Mouse (Mus musculus) telencephalon, adult 2 months (tissue): ENCODE measurements around the gene Trio.
"Not testable (repeated sequence)": the region's sequence is repeated elsewhere in the genome, so short reads cannot be mapped to it uniquely, and the experiment has no call there.

ENCODE experiments used
- DNase-seq: peaks from one replicate; pipeline ENCODE4 v3.0.0-alpha.2; 2011; ENCODE audit warnings: low read depth, low spot score

The Trio gene

DNA sequence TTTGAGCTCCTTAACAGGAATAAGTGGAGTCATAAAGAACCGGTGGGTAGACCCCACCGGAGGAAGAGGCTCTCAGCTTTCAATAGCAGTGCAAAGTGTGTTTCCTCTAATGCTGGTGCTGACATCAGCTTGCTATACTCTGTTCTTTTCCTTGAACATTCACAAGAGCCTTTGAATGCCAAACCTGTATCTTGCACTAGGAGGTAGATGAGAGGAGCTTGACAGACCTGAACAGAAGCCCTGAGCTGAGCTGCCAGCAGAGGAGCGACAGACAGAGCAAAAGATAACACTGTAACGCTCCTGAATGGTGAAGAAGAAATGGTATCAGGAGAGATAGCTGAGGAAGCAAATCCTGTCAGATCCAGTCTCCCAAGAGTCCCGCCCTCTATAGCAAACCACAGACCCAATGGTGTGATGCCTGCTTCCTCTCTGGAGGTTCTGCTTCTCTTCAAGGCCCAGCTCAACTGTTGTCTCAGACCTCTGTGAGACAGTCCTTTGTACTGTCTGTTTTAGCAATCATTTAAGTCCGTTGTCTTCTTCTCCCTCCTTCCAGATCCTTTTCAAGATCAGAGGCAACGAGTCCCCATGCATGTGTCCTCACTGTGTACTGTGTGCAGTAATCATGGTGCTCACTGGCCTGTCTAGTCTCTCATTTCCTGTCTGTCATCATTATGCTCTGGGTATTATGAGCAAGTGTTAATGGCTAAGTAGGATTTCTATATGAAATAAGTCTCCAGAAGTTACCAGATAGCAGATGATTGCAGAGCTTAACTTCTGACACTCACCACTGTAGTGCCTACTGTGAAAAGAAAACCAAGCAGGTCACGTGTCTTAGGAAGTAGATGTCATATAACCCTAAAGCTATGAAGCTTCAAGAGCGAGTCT lies 300.6 kb downstream of the Trio start:
- DNase-seq: no peak

DNA sequence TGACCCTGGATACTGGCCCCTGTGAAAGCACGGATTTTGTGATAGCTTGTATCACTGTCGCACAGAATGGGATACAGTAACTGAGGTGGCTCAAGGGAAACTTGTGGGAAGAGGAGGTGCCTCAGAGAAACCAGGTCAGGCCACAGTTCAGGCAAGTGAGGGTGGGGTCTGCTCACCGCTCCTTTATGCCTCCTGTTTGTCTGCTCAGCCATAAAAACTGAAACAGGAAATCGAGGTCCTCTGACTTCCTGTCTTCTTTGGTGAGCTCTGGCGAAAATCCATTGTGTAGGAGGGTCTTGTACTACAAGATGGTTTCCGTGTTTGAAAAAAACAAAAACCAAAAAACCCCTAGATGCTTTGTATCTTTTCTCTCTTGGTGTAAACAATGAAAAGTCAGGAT lies 301.4 kb downstream of the Trio start:
- DNase-seq: no peak

GRCm38 (mm10) chr15:27723746-27724145 lies 301.9 kb downstream of the Trio start:
- DNase-seq: no peak

DNA sequence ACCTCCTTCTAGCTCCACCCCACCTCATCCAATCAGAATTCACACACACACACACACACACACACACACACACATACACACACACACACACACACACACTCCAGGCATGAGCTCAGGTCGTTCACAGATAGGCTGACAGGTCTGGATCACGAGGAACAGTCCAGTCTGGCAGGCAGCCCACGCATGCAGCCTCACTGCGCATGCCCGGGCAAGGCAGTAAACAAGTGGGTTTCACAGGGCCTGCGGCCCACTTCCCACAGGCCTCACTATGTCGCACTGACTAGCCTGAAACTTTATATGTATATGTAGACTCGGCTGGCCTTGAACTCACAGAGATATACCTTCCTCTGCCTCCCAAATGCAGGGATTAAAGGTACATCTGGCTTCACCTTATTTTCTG lies 305.4 kb downstream of the Trio start:
- not testable (repeated sequence) for DNase-seq

- DNase-seq: no peak
These were observed 307.0 kb downstream of the Trio start for GRCm38 (mm10) chr15:27718668-27719067.

DNA sequence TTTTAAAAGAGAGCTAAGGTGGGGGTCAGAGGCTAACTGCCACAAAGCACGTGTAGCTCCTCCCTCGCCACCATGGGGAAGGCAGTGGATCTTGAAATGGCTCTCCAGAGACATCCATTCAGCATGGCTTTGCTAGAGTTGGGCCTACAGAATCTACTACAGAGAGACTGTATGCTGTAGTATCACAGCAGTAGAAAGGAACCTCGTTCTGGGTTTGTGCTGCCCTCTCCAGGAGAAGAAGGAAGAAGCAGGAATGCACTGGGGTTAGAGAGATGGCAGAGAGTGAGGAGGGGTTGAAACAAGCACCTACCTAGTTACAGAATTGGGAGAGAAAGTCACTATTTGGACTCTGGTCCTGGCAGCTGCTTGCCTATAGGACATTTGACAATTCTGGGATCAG lies 310.3 kb downstream of the Trio start:
- DNase-seq: peak; percentile 49

- DNase-seq: no peak
These were observed 314.9 kb downstream of the Trio start for GRCm38 (mm10) chr15:27710698-27711097.

DNA sequence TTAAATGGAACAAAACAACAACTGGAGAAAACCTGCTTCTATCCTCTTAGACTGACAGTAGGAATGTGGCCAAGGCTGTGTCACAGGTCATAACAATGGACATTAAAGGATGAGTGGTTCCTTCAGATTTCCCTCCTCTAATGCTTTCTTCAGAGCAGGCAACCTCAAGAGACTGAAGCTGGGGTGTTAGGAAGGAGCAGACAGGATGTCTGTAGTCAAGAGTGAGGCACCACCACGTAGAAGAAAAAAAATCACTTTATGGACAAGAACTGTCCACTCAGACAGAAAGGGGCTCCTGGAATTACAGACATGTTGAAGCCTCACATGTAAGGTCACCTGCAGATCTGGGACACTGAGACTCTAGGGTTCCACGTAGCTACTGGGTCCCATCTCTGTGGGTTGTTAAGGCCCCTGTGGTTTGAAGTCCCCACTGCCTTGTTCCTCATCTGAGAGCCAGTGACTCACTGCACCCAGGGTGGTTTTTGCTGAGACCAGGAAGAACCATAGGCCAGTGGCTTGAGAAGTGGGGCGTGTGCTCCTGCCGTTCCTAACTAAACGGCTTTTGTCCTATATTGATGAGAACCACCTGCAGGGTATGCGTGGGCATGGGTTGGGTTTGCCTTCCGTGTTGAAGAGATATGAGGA lies 316.6 kb downstream of the Trio start:
- DNase-seq: no peak

DNA sequence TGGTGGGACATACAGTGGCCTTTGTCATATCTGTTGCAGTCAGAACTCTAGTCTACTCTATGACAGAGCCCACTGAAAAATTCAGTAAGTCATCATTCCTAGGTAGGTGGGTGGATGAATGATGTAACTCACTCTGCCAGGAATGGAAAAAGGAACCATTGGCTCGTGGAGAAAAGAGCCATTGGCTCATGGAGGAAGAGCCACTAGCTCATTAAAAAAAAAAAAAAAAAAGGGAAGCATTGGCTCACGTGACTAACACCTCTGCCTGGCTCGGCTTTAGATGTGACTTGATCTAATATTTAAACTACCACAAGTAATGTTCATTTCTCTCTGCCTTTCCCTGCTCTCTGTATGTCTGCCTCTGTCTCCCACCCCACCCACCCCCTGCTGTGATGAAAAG lies 317.1 kb downstream of the Trio start:
- no peak for DNase-seq

GRCm38 (mm10) chr15:27702972-27703313 lies 322.7 kb downstream of the Trio start:
- DNase-seq: no peak

DNA sequence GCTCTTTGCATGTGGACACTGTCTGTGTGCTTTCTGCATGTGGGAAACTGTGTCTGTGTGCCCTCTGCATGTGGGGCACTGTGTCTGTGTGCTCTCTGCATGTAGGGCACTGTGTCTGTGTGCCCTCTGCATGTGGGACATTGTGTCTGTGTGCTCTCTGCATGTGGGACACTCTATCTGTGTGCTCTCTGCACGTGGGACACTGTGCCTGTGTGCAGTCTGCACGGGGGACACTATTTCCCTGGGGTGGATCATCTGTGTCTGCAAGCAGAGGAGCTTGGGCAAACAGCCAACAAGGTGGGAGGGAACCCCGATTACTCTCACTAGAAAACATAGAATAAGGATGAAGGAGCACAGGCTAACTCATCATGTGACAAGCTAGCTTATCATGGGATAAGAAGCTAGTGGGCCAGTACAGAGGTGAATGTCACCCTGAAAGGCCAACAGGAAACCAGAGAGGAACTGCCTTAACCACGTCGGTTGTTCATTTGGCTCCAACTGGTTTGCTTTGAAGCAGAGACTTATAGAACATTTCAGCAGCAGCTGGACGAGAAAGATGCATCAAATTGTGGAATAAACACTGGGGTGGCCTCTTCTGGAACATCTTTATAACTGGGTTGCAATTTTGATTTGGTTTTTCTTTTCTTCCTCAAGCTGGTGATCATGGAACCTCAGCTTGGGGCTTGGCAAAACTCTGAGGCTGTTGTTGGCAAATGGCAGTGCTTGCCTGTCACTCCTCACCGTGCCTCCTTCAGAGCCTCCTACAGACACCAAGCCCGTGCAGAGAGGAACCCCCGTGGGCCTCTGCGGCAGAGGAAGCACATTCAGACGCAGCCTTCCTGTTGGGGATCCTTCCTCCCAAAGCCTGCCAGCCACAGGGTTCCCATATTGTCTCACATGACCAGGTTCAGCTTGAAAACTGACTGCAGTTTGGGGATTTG lies 323.3 kb downstream of the Trio start:
- peak; percentile 65 for DNase-seq

GRCm38 (mm10) chr15:27697632-27698031 lies 328.0 kb downstream of the Trio start:
- no peak for DNase-seq

- DNase-seq: no peak
These were observed 332.4 kb downstream of the Trio start for GRCm38 (mm10) chr15:27693235-27693634.

DNA sequence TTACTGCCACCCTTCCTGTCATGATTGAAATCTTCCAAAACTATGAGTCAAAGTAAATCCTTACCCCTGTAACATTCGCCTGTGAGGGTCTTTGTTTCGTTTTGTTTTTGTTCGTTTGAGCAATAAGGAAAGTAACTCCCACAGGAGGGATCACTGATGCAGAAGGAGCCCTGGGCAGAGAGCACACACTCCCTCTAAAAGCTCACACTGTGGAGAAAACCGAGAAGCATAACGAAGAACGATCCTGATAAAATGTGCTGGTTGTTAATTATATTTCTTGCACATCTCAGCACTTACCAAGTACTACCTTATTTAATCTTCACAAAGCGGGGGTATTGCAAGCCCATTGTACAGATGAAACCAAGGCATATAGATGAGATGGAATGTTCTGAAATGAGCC lies 333.5 kb downstream of the Trio start:
- DNase-seq: no peak

DNA sequence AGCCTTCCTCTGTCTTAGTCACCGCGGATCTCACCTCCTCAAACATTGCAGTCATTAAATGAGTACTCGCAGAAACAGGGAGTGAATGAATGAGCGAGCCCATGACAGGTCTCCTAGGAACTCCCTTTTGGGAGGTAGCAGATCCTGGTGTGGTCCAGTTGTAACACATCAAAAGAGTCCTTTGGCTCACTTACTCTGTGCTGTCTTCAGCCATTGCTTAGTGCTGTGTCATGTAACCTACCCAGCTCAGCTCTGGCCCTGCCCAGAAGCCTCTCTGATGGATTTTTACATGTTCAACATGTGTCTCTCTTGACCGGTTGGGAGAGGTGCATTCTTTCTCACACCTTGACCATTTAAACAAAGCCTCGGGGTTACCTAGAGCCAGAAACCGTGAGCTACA lies 334.4 kb downstream of the Trio start:
- DNase-seq: no peak

GRCm38 (mm10) chr15:27688041-27688651 lies 337.5 kb downstream of the Trio start:
- no peak for DNase-seq

DNA sequence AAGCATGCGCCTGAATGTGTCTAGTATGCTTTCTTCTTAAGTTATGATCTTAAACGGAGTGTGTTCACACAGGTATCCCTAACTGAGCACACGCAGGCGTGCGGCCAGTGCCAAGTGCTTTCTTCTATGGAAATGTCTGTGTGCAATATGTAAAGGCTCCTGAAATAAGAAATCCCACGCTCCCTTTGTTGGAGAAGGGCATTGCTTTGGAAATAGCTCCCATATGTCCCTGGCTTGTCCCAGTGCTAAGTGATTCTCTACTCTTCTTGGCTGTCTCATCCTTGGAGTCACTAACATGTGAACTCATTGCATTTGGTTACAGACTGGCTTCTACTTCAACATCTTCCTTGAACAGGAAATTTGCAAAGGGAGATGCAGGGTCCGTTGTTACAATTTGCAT lies 340.8 kb downstream of the Trio start:
- DNase-seq: peak; percentile 80

DNA sequence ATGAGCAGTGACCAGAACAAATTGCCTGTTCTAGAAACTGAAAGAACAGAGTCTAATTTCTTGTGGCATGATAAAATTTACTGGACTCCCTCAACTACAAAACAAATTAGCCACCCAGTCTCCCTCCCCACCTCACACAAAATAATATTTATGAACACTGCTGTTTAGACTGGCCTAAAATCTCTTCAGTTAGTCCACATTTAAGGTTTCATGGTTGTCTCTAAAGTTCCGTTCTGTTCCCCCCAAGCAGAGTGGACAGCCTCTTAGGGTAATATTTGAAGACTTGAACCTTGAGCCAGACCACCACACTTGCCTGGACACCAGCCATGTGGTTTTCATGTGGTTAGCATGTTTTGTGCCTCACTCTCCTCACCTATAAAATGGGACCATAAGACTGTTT lies 342.4 kb downstream of the Trio start:
- DNase-seq: no peak

DNA sequence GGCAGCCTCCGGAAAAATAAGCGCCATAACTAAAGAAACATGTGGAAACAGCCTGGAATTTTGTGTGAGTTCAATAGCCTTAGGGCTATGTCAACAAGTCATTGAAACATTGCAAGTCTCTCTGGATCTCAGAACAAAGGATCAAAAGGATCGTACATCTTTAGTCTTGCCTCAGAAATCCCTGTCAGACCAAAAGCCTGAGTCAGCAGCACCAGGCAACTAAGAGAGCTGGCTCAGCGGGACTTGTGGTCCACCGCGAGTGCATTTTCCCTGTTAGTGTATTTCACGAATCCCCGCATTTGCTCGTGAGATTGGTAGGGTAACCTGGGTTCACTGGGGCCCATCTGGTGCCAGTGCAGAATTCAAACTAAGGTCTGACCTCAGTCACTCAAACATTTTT lies 343.0 kb downstream of the Trio start:
- no peak for DNase-seq

DNA sequence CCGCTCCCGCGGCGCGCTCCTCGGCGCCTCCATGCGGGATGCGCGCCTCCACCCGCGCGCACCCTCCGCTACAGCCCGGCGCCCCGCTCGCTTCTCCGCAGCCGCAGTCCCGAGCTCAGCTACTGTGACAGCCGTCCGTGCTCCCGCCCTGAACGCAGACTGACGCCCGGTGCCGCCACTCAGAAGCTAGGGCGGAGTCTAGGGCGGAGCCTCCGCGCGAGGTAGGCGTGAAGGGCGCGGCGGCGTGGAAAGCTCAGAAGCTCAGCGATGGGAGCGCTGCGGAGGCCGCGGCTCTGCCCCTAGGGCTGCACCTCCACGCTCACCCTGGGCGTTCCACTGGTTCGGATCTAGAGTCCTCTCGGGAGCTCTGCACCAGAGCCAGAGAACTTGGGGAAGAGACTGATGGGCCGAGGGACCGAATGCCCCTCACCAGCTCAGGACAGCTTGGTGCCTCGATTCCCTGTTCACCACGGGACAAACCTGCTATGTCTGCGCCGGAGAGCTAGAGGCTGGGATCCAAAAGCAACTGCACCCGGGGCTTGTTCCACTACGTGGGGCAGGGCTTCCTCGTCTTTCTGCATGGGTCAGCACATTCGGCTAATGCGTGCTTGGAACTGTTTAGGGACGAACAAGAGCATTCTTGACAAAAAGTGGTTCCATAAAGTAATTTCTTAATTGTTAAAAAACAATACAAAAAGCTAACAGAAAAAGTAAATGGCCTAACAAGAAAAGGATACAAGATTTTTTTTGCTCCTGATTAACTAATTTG lies 344.0 kb downstream of the Trio start, which contains the start of gene Otulinl:
Otulinl (minus strand) TSS at position 161 of the 769 bp plus-strand sequence.
- DNase-seq: peak; percentile 83

DNA sequence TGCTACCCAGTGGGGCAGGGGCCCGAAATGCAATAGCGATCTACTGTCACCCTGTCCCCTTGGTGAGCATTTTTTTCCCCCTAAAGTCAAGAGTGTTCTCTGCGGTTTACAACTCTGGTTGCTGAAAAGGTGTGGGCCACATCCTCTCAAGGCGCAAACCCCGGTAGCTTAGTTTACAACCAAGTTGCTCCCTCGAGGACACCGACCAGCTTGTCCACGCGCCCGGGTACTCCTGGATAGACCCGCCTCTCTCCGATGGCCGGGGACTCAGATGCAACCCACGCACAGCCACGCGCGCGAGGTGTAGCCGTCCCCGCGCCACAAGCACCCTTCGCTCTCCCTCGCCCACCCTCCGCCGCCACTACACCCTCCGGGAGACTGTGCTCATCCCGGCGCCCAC lies 344.7 kb downstream of the Trio start:
- no peak for DNase-seq
